Mouse (Mus musculus): Measurements from ENCODE around the gene Wdr90. TPM values are rescaled to one million over a fixed set of nuclear protein-coding genes. Genes with fewer than 3 reads are reported as not detected.

Gene Wdr90
- polyA plus RNA-seq, 1 experiment from 2014 or later: 18.5 TPM

GRCm38 (mm10) chr17:25842509-25842908 is 18.8 kb downstream of the Wdr90 start:
- no peak for ATAC-seq
- H3K9ac ChIP-seq (ENCODE audit: low read depth, low read length): no peak overlapping the region
- H3K36me3 ChIP-seq (ENCODE audit: control insufficient read depth, insufficient read depth, low read length): peaks cover 32% of the 10 kb centered on the region
- WGBS: 84% methylated on average over 3 of the region's 3 CpGs
- no peaks in the 10 kb centered on the region for H3K27me3 ChIP-seq (ENCODE audit: control insufficient read depth, insufficient read depth, low read depth, low read length)
- H3K4me1 ChIP-seq (ENCODE audit: control insufficient read depth, insufficient read depth, low read length): peaks cover 21% of the 10 kb centered on the region
- no peaks in the 10 kb centered on the region for H3K9me3 ChIP-seq (replicated peaks; ENCODE audit: control insufficient read depth, low read length, poor library complexity, severe bottlenecking)
- no peak overlapping the region for H3K27ac ChIP-seq (ENCODE audit: low read length)
- H3K4me2 ChIP-seq (ENCODE audit: low read length): no peak overlapping the region
- H3K4me3 ChIP-seq (ENCODE audit: low read depth, low read length): no peak overlapping the region

GRCm38 (mm10) chr17:25841117-25841880 is 20.0 kb downstream of the Wdr90 start, which contains the start of gene Gm20683:
TSS of gene Gm20683 (minus strand) at chr17:25841763.
- Histone ChIP-seq H3K9me3 (replicated peaks; ENCODE audit: control insufficient read depth, low read length, poor library complexity, severe bottlenecking) (no peaks in the 10 kb centered on the region), H3K36me3 (ENCODE audit: control insufficient read depth, insufficient read depth, low read length) (peaks cover 32% of the 10 kb centered on the region), H3K4me1 (ENCODE audit: control insufficient read depth, insufficient read depth, low read length) (peaks cover 29% of the 10 kb centered on the region), H3K27ac (ENCODE audit: low read length) (no peak within 1 kb of the TSS), H3K4me2 (ENCODE audit: low read length) (no peak within 1 kb of the TSS), H3K27me3 (ENCODE audit: control insufficient read depth, insufficient read depth, low read depth, low read length) (no peaks in the 10 kb centered on the region), H3K4me3 (ENCODE audit: low read depth, low read length) (no peak within 1 kb of the TSS), H3K9ac (ENCODE audit: low read depth, low read length) (no peak within 1 kb of the TSS)
- 94% methylated on average over 22 of the region's 22 CpGs for WGBS
- no peak for ATAC-seq

- Histone ChIP-seq H3K27me3 (ENCODE audit: control insufficient read depth, insufficient read depth, low read depth, low read length) (no peaks in the 10 kb centered on the region), H3K4me2 (ENCODE audit: low read length) (no peak overlapping the region), H3K9me3 (replicated peaks; ENCODE audit: control insufficient read depth, low read length, poor library complexity, severe bottlenecking) (no peaks in the 10 kb centered on the region), H3K4me1 (ENCODE audit: control insufficient read depth, insufficient read depth, low read length) (peaks cover 37% of the 10 kb centered on the region), H3K36me3 (ENCODE audit: control insufficient read depth, insufficient read depth, low read length) (peaks cover 32% of the 10 kb centered on the region), H3K9ac (ENCODE audit: low read depth, low read length) (no peak overlapping the region), H3K27ac (ENCODE audit: low read length) (no peak overlapping the region), H3K4me3 (ENCODE audit: low read depth, low read length) (no peak overlapping the region)
- WGBS: 98% methylated on average over 6 of the region's 6 CpGs
- ATAC-seq: no peak
These were observed 20.8 kb downstream of the Wdr90 start for GRCm38 (mm10) chr17:25840519-25840918.

- Histone ChIP-seq H3K27me3 (ENCODE audit: control insufficient read depth, insufficient read depth, low read depth, low read length) (no peaks in the 10 kb centered on the region), H3K9me3 (replicated peaks; ENCODE audit: control insufficient read depth, low read length, poor library complexity, severe bottlenecking) (no peaks in the 10 kb centered on the region), H3K4me3 (ENCODE audit: low read depth, low read length) (no peak overlapping the region), H3K36me3 (ENCODE audit: control insufficient read depth, insufficient read depth, low read length) (peaks cover 32% of the 10 kb centered on the region), H3K27ac (ENCODE audit: low read length) (no peak overlapping the region), H3K4me1 (ENCODE audit: control insufficient read depth, insufficient read depth, low read length) (peaks cover 43% of the 10 kb centered on the region), H3K4me2 (ENCODE audit: low read length) (no peak overlapping the region), H3K9ac (ENCODE audit: low read depth, low read length) (no peak overlapping the region)
- 88% methylated on average over 14 of the region's 14 CpGs for WGBS
- no peak for ATAC-seq
These were observed 21.7 kb downstream of the Wdr90 start for GRCm38 (mm10) chr17:25839455-25840235.

GRCm38 (mm10) chr17:25838904-25839303 is 22.4 kb downstream of the Wdr90 start:
- Histone ChIP-seq H3K27me3 (ENCODE audit: control insufficient read depth, insufficient read depth, low read depth, low read length) (no peaks in the 10 kb centered on the region), H3K4me2 (ENCODE audit: low read length) (no peak overlapping the region), H3K9ac (ENCODE audit: low read depth, low read length) (no peak overlapping the region), H3K9me3 (replicated peaks; ENCODE audit: control insufficient read depth, low read length, poor library complexity, severe bottlenecking) (no peaks in the 10 kb centered on the region), H3K4me3 (ENCODE audit: low read depth, low read length) (no peak overlapping the region), H3K27ac (ENCODE audit: low read length) (no peak overlapping the region), H3K36me3 (ENCODE audit: control insufficient read depth, insufficient read depth, low read length) (peaks cover 32% of the 10 kb centered on the region), H3K4me1 (ENCODE audit: control insufficient read depth, insufficient read depth, low read length) (peaks cover 49% of the 10 kb centered on the region)
- 93% methylated on average over 4 of the region's 4 CpGs for WGBS
- ATAC-seq: no peak

GRCm38 (mm10) chr17:25837533-25837932 is 23.8 kb downstream of the Wdr90 start:
- H3K27me3 ChIP-seq (ENCODE audit: control insufficient read depth, insufficient read depth, low read depth, low read length): no peaks in the 10 kb centered on the region
- no peaks in the 10 kb centered on the region for H3K9me3 ChIP-seq (replicated peaks; ENCODE audit: control insufficient read depth, low read length, poor library complexity, severe bottlenecking)
- H3K4me2 ChIP-seq (ENCODE audit: low read length): peak overlapping the region; percentile 71
- no peak overlapping the region; the same call in 1 of the 2 replicates for H3K4me3 ChIP-seq (ENCODE audit: low read depth, low read length)
- 16% methylated on average over 3 of the region's 3 CpGs for WGBS
- H3K9ac ChIP-seq (ENCODE audit: low read depth, low read length): peak overlapping the region; percentile 81; the same call in 1 of the 2 replicates
- no peak for ATAC-seq
- peaks cover 32% of the 10 kb centered on the region for H3K36me3 ChIP-seq (ENCODE audit: control insufficient read depth, insufficient read depth, low read length)
- H3K4me1 ChIP-seq (ENCODE audit: control insufficient read depth, insufficient read depth, low read length): peaks cover 43% of the 10 kb centered on the region
- peak overlapping the region; percentile 86 for H3K27ac ChIP-seq (ENCODE audit: low read length)

- under 1% methylated on average over 29 of the region's 29 CpGs for WGBS
- H3K9me3 ChIP-seq (replicated peaks; ENCODE audit: control insufficient read depth, low read length, poor library complexity, severe bottlenecking): no peaks in the 10 kb centered on the region
- H3K4me1 ChIP-seq (ENCODE audit: control insufficient read depth, insufficient read depth, low read length): peaks cover 46% of the 10 kb centered on the region
- peak within 1 kb of the TSS; percentile 56 for H3K4me3 ChIP-seq (ENCODE audit: low read depth, low read length)
- H3K27me3 ChIP-seq (ENCODE audit: control insufficient read depth, insufficient read depth, low read depth, low read length): no peaks in the 10 kb centered on the region
- H3K9ac ChIP-seq (ENCODE audit: low read depth, low read length): peak within 1 kb of the TSS; percentile 81
- peak within 1 kb of the TSS; percentile 86 for H3K27ac ChIP-seq (ENCODE audit: low read length)
- H3K36me3 ChIP-seq (ENCODE audit: control insufficient read depth, insufficient read depth, low read length): peaks cover 30% of the 10 kb centered on the region
- H3K4me2 ChIP-seq (ENCODE audit: low read length): peak within 1 kb of the TSS; percentile 71
- peak; percentile 37 for ATAC-seq
These were observed 24.3 kb downstream of the Wdr90 start, which contains the start of gene Rhbdl1 for GRCm38 (mm10) chr17:25837076-25837410. TSS of gene Rhbdl1 (minus strand) at chr17:25837295.

GRCm38 (mm10) chr17:25836397-25837075 is 24.8 kb downstream of the Wdr90 start:
- Histone ChIP-seq H3K9ac (ENCODE audit: low read depth, low read length) (peak overlapping the region; percentile 81), H3K4me1 (ENCODE audit: control insufficient read depth, insufficient read depth, low read length) (peaks cover 51% of the 10 kb centered on the region), H3K27me3 (ENCODE audit: control insufficient read depth, insufficient read depth, low read depth, low read length) (no peaks in the 10 kb centered on the region), H3K4me2 (ENCODE audit: low read length) (peak overlapping the region; percentile 71), H3K36me3 (ENCODE audit: control insufficient read depth, insufficient read depth, low read length) (peaks cover 30% of the 10 kb centered on the region), H3K4me3 (ENCODE audit: low read depth, low read length) (peak overlapping the region; percentile 56), H3K9me3 (replicated peaks; ENCODE audit: control insufficient read depth, low read length, poor library complexity, severe bottlenecking) (no peaks in the 10 kb centered on the region), H3K27ac (ENCODE audit: low read length) (peak overlapping the region; percentile 86)
- WGBS: 23% methylated on average over 22 of the region's 23 CpGs
- ATAC-seq: no peak

All from midbrain, embryonic 16.5 days (tissue).